Mouse (Mus musculus): ENCODE measurements around the gene Cox7c. TPM values are rescaled to one million over a fixed set of nuclear protein-coding genes. Genes with fewer than 3 reads are reported as not detected.
"Not testable (repeated sequence)": the region's sequence is repeated elsewhere in the genome, so short reads cannot be mapped to it uniquely, and the experiment has no call there.

Cox7c gene
- 564 and 645 TPM in 2 replicates for polyA plus RNA-seq (2015; fragmentation: Nextera tagmentation; extraction: Ambion mirVana)

- Histone ChIP-seq H3K9me3 (no peaks in the 10 kb centered on the region), H3K27me3 (no peaks in the 10 kb centered on the region), H3K36me3 (peaks cover 10% of the 10 kb centered on the region), H3K27ac (peak within 1 kb of the TSS; percentile 84), H3K4me3 (peak within 1 kb of the TSS; percentile 68), H3K9ac (peak within 1 kb of the TSS; percentile 90), H3K4me1 (no peaks in the 10 kb centered on the region), H3K4me2 (peak within 1 kb of the TSS; percentile 53)
- under 1% methylated on average over 51 of the region's 51 CpGs for WGBS
- ATAC-seq (ENCODE audit: borderline replicate concordance, extremely low read depth, low FRiP score, low TSS enrichment) = peak; percentile 99
Measured at GRCm38 (mm10) chr13:86046254-86046951, at the start of gene Cox7c. Gene Cox7c (minus strand): TSS chr13:86046904.

- ATAC-seq (ENCODE audit: borderline replicate concordance, extremely low read depth, low FRiP score, low TSS enrichment) = no peak
- H3K27ac ChIP-seq = no peak overlapping the region
- H3K9me3 ChIP-seq = no peaks in the 10 kb centered on the region
- WGBS = 43% methylated on average over 3 of the region's 3 CpGs
- no peak overlapping the region for H3K4me3 ChIP-seq
- H3K4me1 ChIP-seq = no peaks in the 10 kb centered on the region
- H3K36me3 ChIP-seq = no peaks in the 10 kb centered on the region
- no peak overlapping the region for H3K4me2 ChIP-seq
- H3K9ac ChIP-seq = no peak overlapping the region
- H3K27me3 ChIP-seq = no peaks in the 10 kb centered on the region
Measured at GRCm38 (mm10) chr13:86068011-86068724, 21.5 kb upstream of the Cox7c start.

- no peak for ATAC-seq (ENCODE audit: borderline replicate concordance, extremely low read depth, low FRiP score, low TSS enrichment)
Measured at GRCm38 (mm10) chr13:86067508-86067907, 20.8 kb upstream of the Cox7c start.

DNA sequence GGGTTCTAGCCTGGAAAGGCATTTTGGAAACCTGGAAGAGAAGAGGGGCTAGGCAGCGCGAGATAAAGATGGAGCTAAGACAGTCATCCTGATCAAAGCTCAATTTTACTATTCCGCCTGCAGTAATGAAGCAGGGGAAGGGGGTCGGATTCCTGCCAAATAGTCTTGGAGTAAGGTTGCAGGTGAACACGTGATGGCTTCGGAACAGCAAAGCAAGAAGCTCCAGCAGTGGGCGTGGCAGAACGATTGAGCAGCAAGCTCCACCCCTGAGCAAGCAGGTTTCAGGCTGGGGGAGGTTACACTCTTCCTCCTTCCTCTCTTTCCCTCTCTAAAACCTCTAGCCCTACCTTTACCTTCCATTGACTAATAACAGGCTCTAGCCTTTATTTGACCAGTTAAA lies 7.4 kb upstream of the Cox7c start:
- not testable (repeated sequence) for H3K4me2 ChIP-seq; H3K27me3 ChIP-seq; ATAC-seq (ENCODE audit: borderline replicate concordance, extremely low read depth, low FRiP score, low TSS enrichment); H3K4me3 ChIP-seq; H3K4me1 ChIP-seq; H3K27ac ChIP-seq; H3K9ac ChIP-seq; H3K9me3 ChIP-seq; H3K36me3 ChIP-seq
- WGBS = 26% methylated on average over 8 of the region's 8 CpGs

More at GRCm38 (mm10) chr13:86067508-86067907, 20.8 kb upstream of the Cox7c start:
- H3K4me1 ChIP-seq = no peaks in the 10 kb centered on the region
- H3K9me3 ChIP-seq = no peaks in the 10 kb centered on the region
- no peak overlapping the region for H3K4me3 ChIP-seq
- H3K4me2 ChIP-seq = no peak overlapping the region
- no peaks in the 10 kb centered on the region for H3K27me3 ChIP-seq
- no peak overlapping the region for H3K9ac ChIP-seq
- no peak overlapping the region for H3K27ac ChIP-seq
- no peaks in the 10 kb centered on the region for H3K36me3 ChIP-seq

- H3K9me3 ChIP-seq = no peaks in the 10 kb centered on the region
- H3K9ac ChIP-seq = no peak overlapping the region
- H3K27me3 ChIP-seq = no peaks in the 10 kb centered on the region
- H3K4me1 ChIP-seq = no peaks in the 10 kb centered on the region
- H3K4me2 ChIP-seq = no peak overlapping the region
- no peak overlapping the region for H3K27ac ChIP-seq
- WGBS = 74% methylated on average over 7 of the region's 7 CpGs
- no peak overlapping the region for H3K4me3 ChIP-seq
- no peaks in the 10 kb centered on the region for H3K36me3 ChIP-seq
- no peak for ATAC-seq (ENCODE audit: borderline replicate concordance, extremely low read depth, low FRiP score, low TSS enrichment)
Measured at GRCm38 (mm10) chr13:86004907-86005675, 41.6 kb downstream of the Cox7c start.

All from lung, embryonic 15.5 days (tissue).